Mouse (Mus musculus): ENCODE measurements around the gene Trh. TPM values are rescaled to one million over a fixed set of nuclear protein-coding genes. Genes with fewer than 3 reads are reported as not detected.

Gene Trh
- total and polyA plus RNA-seq, 3 experiments = not detected

GRCm38 (mm10) chr6:92241178-92241906 lies 3.1 kb downstream of the Trh start:
- H3K9me3 ChIP-seq (replicated peaks; ENCODE audit: insufficient read depth, low read length) = no peaks in the 10 kb centered on the region
- H3K27ac ChIP-seq (ENCODE audit: control insufficient read depth, low read depth, low read length) = no peak overlapping the region
- peaks cover 0 to 3% of the 10 kb centered on the region in 2 experiments; a peak in 2 of 4 replicates for H3K27me3 ChIP-seq (ENCODE audit: control insufficient read depth in 1 of 2, insufficient read depth in 2 of 2, low read length in 2 of 2)
- DNase-seq (ENCODE audit: low read depth, low spot score) = peak; percentile 93
- H3K9ac ChIP-seq (ENCODE audit: control insufficient read depth, low read depth, low read length, poor library complexity, severe bottlenecking) = no peak overlapping the region
- H3K4me3 ChIP-seq (ENCODE audit: control insufficient read depth in 1 of 2, insufficient read depth in 1 of 2, low read depth in 2 of 2, low read length in 2 of 2) = no peak overlapping the region
- H3K79me2 ChIP-seq (ENCODE audit: control insufficient read depth, insufficient read depth, low read length, poor library complexity) = no peaks in the 10 kb centered on the region
- H3K36me3 ChIP-seq (ENCODE audit: control insufficient read depth in 1 of 2, insufficient read depth in 2 of 2, low read length in 2 of 2) = peaks cover 0 to 2% of the 10 kb centered on the region in 2 experiments; a peak in 1 of 4 replicates
- H3K4me1 ChIP-seq (ENCODE audit: control insufficient read depth in 1 of 2, insufficient read depth in 2 of 2, low read length in 2 of 2) = no peaks in the 10 kb centered on the region; a peak in 1 of 4 replicates
- TF ChIP-seq BHLHE40 (IDR thresholded peaks at IDR 0.05; ENCODE audit: borderline replicate concordance, low read depth, low read length) = no peak
- peak; percentile 100 for TF ChIP-seq HCFC1 (IDR thresholded peaks at IDR 0.05; ENCODE audit: low read depth, low read length)
- peak; percentile 98 for TF ChIP-seq ZNF384 (IDR thresholded peaks at IDR 0.05; ENCODE audit: low read depth, low read length)
- no peak for TF ChIP-seq MYB (IDR thresholded peaks at IDR 0.05; ENCODE audit: low read depth, low read length)
- 0 out of 2 replicates have a peak, but pooled peaks have one; percentile 16 for TF ChIP-seq MYC (IDR thresholded peaks at IDR 0.05; ENCODE audit: low read depth, low read length)
- TF ChIP-seq SMC3 (IDR thresholded peaks at IDR 0.05; ENCODE audit: low read depth, low read length) = no peak
- TF ChIP-seq USF1 (IDR thresholded peaks at IDR 0.05; ENCODE audit: low read depth, low read length) = peak; percentile 100
- TF ChIP-seq CHD1 (IDR thresholded peaks at IDR 0.05; ENCODE audit: low read depth, low read length) = no peak
- TF ChIP-seq GABPA (IDR thresholded peaks at IDR 0.05; ENCODE audit: low read depth, low read length) = no peak
- TF ChIP-seq NRF1 (IDR thresholded peaks at IDR 0.05; ENCODE audit: insufficient read depth, low read depth, low read length, poor library complexity, severe bottlenecking) = no peak
- TF ChIP-seq UBTF (IDR thresholded peaks at IDR 0.05; ENCODE audit: borderline replicate concordance, insufficient read depth, low read depth, low read length) = no peak
- TF ChIP-seq EP300 (IDR thresholded peaks at IDR 0.05; ENCODE audit: low read depth in 1 of 2, low read length in 2 of 2) = 0 out of 4 replicates have a peak, but pooled peaks of 1 of the 2 experiments have one; percentile 12
- no peak for TF ChIP-seq POLR2AphosphoS5 (IDR thresholded peaks at IDR 0.05; ENCODE audit: borderline replicate concordance, low read depth, low read length)
- TF ChIP-seq MXI1 (IDR thresholded peaks at IDR 0.05; ENCODE audit: low read depth, low read length) = no peak
- TF ChIP-seq NELFE (IDR thresholded peaks at IDR 0.05; ENCODE audit: low read depth, low read length) = no peak
- peak; percentile 89 for TF ChIP-seq MAX (IDR thresholded peaks at IDR 0.05; ENCODE audit: low read length)
- TF ChIP-seq TAL1 (IDR thresholded peaks at IDR 0.05; ENCODE audit: low read length) = peak; percentile 72
- peak; percentile 41; the same call in 1 of the 2 replicates for TF ChIP-seq SIN3A (IDR thresholded peaks at IDR 0.05; ENCODE audit: low read length)
- TF ChIP-seq RCOR1 (IDR thresholded peaks at IDR 0.05; ENCODE audit: low read depth, low read length) = no peak
- no peak for TF ChIP-seq MAZ (IDR thresholded peaks at IDR 0.05; ENCODE audit: low read depth, low read length)
- TF ChIP-seq TCF12 (IDR thresholded peaks at IDR 0.05; ENCODE audit: low read depth, low read length) = 0 out of 2 replicates have a peak, but pooled peaks have one; percentile 26
- TF ChIP-seq ETS1 (IDR thresholded peaks at IDR 0.05; ENCODE audit: low read depth, low read length) = no peak
- TF ChIP-seq USF2 (IDR thresholded peaks at IDR 0.05; ENCODE audit: borderline replicate concordance in 1 of 2, insufficient read depth in 1 of 2, low read depth in 1 of 2, low read length in 2 of 2) = peak; percentile 89 to 96
- no peak for TF ChIP-seq ZMIZ1 (IDR thresholded peaks at IDR 0.05; ENCODE audit: low read depth, low read length)
- no peak for TF ChIP-seq JUND (IDR thresholded peaks at IDR 0.05; ENCODE audit: low read depth, low read length)
- no peak for TF ChIP-seq RAD21 (IDR thresholded peaks at IDR 0.05; ENCODE audit: low read depth, low read length)
- peak; percentile 50; the same call in 1 of the 2 replicates for TF ChIP-seq ELF1 (IDR thresholded peaks at IDR 0.05; ENCODE audit: low read depth, low read length)
- no peak; the same call in 1 of the 2 replicates for TF ChIP-seq CHD2 (IDR thresholded peaks at IDR 0.05; ENCODE audit: low read length)
- TF ChIP-seq MAFK (IDR thresholded peaks at IDR 0.05; ENCODE audit: borderline replicate concordance, low read depth, low read length) = no peak
- TF ChIP-seq ZC3H11A (IDR thresholded peaks at IDR 0.05; ENCODE audit: low read depth, low read length) = no peak
- no peak for TF ChIP-seq POLR2AphosphoS2 (IDR thresholded peaks at IDR 0.05; ENCODE audit: low read length)
- no peak for TF ChIP-seq E2F4 (IDR thresholded peaks at IDR 0.05; ENCODE audit: borderline replicate concordance, low read depth, low read length)
- TF ChIP-seq MEF2A (IDR thresholded peaks at IDR 0.05; ENCODE audit: extremely low read depth, insufficient replicate concordance, low read depth, low read length, poor library complexity, severe bottlenecking) = no peak
- TF ChIP-seq KAT2A (conservative IDR thresholded peaks at IDR 0.05; ENCODE audit: low read depth, low read length) = peak; percentile 85; the same call in 1 of the 2 replicates
- TF ChIP-seq TBP (IDR thresholded peaks at IDR 0.05; ENCODE audit: low read depth, low read length) = no peak
